Mouse (Mus musculus): ENCODE data around the gene Vamp2.

DNA sequence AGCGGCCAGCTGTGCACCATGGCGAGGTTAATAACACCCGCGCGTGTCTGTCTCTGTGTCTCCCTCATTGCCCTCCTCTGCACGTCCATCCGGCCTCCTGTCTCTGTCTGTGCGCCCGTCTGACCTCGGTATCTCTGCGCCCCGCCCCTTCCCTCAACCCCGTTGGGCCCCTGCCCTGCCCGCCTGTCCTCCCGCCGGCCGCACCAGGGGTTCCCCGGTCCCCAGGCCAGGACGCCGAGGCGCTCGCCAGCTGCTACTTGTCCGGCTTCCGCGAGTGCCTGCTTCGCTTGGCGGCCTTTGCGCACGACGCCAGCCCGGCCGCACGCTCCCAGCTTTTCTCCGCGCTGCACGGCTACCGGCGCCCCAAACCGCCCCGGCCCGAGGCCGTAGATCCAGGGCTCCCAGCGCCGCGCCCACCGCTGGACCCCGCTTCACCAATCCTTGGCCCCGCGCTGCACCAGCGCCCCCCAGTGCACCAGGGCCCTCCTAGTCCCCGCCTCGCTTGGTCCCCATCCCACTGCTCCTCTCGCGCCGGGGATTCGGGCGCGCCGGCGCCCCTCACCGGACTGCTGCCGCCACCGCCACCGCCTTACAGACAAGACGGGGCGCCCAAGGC, 34.2 kb downstream of the Vamp2 start, which contains the start of gene 9130213A22Rik:
- TF ChIP-seq USF1 (IDR thresholded peaks at IDR 0.05; ENCODE audit: low read depth) = no peak
- peak; percentile 98 for TF ChIP-seq CTCF (IDR thresholded peaks at IDR 0.05; ENCODE audit: control insufficient read depth, insufficient read depth, insufficient read length)

Data from C2C12 (cell line).